Mouse (Mus musculus) erythroblast, embryonic 14.5 days (primary cell): Measurements from ENCODE around the gene Rbm5.

Experiments
- GATA1 ChIP-seq: IDR thresholded peaks from 2 replicates; pipeline ENCODE4 v1.6.1; 2012; ENCODE audit warnings: low read length, inconsistent platforms, mixed read lengths
- TAL1 ChIP-seq: IDR thresholded peaks from 3 replicates; pipeline ENCODE4 v1.6.1; 2012; ENCODE audit warnings: low read length, inconsistent platforms, mixed read lengths

GRCm38 (mm10) chr9:107770374-107771290, at the start of gene Rbm5:
- TF ChIP-seq GATA1 (no peak; the same call in 1 of the 2 replicates), TAL1 (no peak)
